Mouse (Mus musculus) intestine, embryonic 15.5 days (tissue): ENCODE data around the gene Rab27a. TPM values are rescaled to one million over a fixed set of nuclear protein-coding genes. Genes with fewer than 3 reads are reported as not detected.

ENCODE experiments used
- ATAC-seq: fragments of 200-750 bp; cut with Nextera tagmentation; 2 replicates; pipeline ENCODE4 v1.8.0; 2017; ENCODE audit warnings: moderate TSS enrichment, moderate library complexity
- H3K27ac ChIP-seq: fragments of 300-500 bp; sonication (generic); 2 replicates; pipeline ENCODE4 v1.5.1; 2015; ENCODE audit warnings: mild to moderate bottlenecking, inconsistent platforms
- H3K27me3 ChIP-seq: fragments of 300-500 bp; sonication (generic); replicated peaks from 2 replicates; pipeline ENCODE4 v1.6.1; 2015; ENCODE audit warnings: inconsistent platforms
- H3K36me3 ChIP-seq: fragments of 300-500 bp; sonication (generic); 2 replicates; pipeline ENCODE4 v1.6.1; 2015; ENCODE audit warnings: inconsistent platforms
- H3K4me1 ChIP-seq: fragments of 300-500 bp; sonication (generic); replicated peaks from 2 replicates; pipeline ENCODE4 v1.6.1; 2015; ENCODE audit warnings: inconsistent platforms
- H3K4me2 ChIP-seq: fragments of 300-500 bp; sonication (generic); replicated peaks from 2 replicates; pipeline ENCODE4 v1.6.1; 2015; ENCODE audit warnings: mild to moderate bottlenecking, inconsistent platforms
- H3K4me3 ChIP-seq: fragments of 300-500 bp; sonication (generic); replicated peaks from 2 replicates; pipeline ENCODE4 v1.5.1; 2015; ENCODE audit warnings: inconsistent platforms
- H3K9ac ChIP-seq: fragments of 300-500 bp; sonication (generic); 2 replicates; pipeline ENCODE4 v1.6.1; 2015; ENCODE audit warnings: inconsistent platforms
- H3K9me3 ChIP-seq: fragments of 300-500 bp; sonication (generic); 2 replicates; pipeline ENCODE4 v1.6.1; 2016; ENCODE audit warnings: inconsistent platforms
- WGBS: fragments of 180-500 bp; shearing (Covaris S2); methylation state at CpG from one replicate; pipeline ENCODE4 v1.1.7; 2015; 5-methylcytosine and 5-hydroxymethylcytosine counted together
- polyA plus RNA-seq: library from polyadenylated mRNA; unstranded; fragments of >200 nt; fragmentation: Nextera tagmentation; extraction: Ambion mirVana; gene quantifications from 2 replicates; pipeline ENCODE4 v1.2.1, GENCODE M21; 2015

The Rab27a gene
- polyA plus RNA-seq: 7.9 and 9.0 TPM in 2 replicates

- WGBS: under 1% methylated on average over 41 of the region's 41 CpGs
- Histone ChIP-seq H3K9ac (peak within 1 kb of the TSS; percentile 48), H3K27ac (0 out of 2 replicates have a peak within 1 kb of the TSS, but pooled peaks have one; percentile 4), H3K4me3 (peak within 1 kb of the TSS; percentile 49), H3K4me1 (peaks cover 19% of the 10 kb centered on the region), H3K4me2 (peak within 1 kb of the TSS; percentile 90), H3K27me3 (no peaks in the 10 kb centered on the region), H3K36me3 (no peaks in the 10 kb centered on the region), H3K9me3 (no peaks in the 10 kb centered on the region)
- peak; percentile 66 for ATAC-seq
Measured at GRCm38 (mm10) chr9:73044146-73045079, at the start of gene Rab27a. Gene Rab27a, plus strand, starts transcription at chr9:73044854.

DNA sequence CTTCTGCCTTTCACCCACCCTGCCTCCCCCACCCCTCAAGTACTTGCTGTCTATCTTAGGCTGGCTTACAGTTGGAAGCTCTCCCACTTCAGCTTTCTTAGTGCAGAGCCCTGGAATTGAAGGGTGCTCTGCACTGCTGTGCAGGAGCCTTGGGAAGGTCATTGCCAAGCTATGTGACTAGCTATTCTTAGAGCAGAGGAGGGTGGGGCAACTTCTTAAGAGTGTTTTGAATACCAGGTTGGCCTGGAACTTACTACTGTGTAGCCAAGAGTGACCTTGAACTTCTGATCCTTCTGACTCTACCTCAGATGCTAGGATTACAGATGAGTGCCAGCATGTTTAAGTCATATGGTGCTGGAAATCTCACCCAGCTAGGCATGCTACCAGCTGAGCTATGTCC lies 48.5 kb upstream of the Rab27a start:
- Histone ChIP-seq H3K27ac (no peak overlapping the region), H3K4me2 (no peak overlapping the region), H3K36me3 (no peaks in the 10 kb centered on the region), H3K4me1 (no peaks in the 10 kb centered on the region), H3K9ac (no peak overlapping the region), H3K4me3 (no peak overlapping the region), H3K9me3 (no peaks in the 10 kb centered on the region), H3K27me3 (no peaks in the 10 kb centered on the region)
- no peak for ATAC-seq

- Histone ChIP-seq H3K27ac (no peak overlapping the region), H3K9me3 (no peaks in the 10 kb centered on the region), H3K36me3 (no peaks in the 10 kb centered on the region), H3K9ac (no peak overlapping the region), H3K4me1 (no peaks in the 10 kb centered on the region), H3K27me3 (no peaks in the 10 kb centered on the region), H3K4me3 (no peak overlapping the region), H3K4me2 (no peak overlapping the region)
- 72% methylated on average over 7 of the region's 7 CpGs for WGBS
- ATAC-seq: no peak
Measured at GRCm38 (mm10) chr9:72996806-72997205, 47.8 kb upstream of the Rab27a start.

- H3K4me2 ChIP-seq: no peak overlapping the region
- no peaks in the 10 kb centered on the region for H3K9me3 ChIP-seq
- H3K9ac ChIP-seq: no peak overlapping the region
- no peak for ATAC-seq
- H3K27ac ChIP-seq: no peak overlapping the region
- H3K4me3 ChIP-seq: no peak overlapping the region
- no peaks in the 10 kb centered on the region for H3K36me3 ChIP-seq
- H3K27me3 ChIP-seq: no peaks in the 10 kb centered on the region
- WGBS: 66% methylated on average over 2 of the region's 2 CpGs
- no peaks in the 10 kb centered on the region for H3K4me1 ChIP-seq
Measured at GRCm38 (mm10) chr9:73000487-73000886, 44.2 kb upstream of the Rab27a start.

- ATAC-seq: no peak
- no peaks in the 10 kb centered on the region for H3K4me1 ChIP-seq
- H3K36me3 ChIP-seq: no peaks in the 10 kb centered on the region
- H3K4me3 ChIP-seq: no peak overlapping the region
- H3K9me3 ChIP-seq: no peaks in the 10 kb centered on the region
- no peak overlapping the region for H3K27ac ChIP-seq
- H3K27me3 ChIP-seq: no peaks in the 10 kb centered on the region
- WGBS: 89% methylated on average over 13 of the region's 13 CpGs
- no peak overlapping the region for H3K4me2 ChIP-seq
- H3K9ac ChIP-seq: no peak overlapping the region
Measured at GRCm38 (mm10) chr9:73001314-73002011, 43.2 kb upstream of the Rab27a start.

DNA sequence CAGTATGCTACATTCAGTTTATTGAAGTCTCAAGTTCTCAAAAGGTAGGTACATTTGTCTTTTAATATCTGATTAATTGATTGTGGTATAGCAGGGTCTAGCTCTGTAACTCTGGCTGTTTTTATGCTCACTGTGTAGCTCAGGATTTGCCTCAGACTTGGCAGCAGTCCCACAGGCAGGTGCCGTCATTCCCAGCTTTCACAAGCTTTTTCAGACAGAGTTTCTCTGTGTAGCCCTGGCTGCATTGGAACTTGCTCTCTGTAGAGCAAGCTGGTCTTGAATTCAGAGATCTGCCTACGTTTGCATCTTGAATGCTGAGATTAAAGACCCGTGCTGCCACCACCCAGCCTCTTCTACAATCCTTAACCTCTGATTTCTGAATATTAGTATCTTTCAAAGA lies 42.5 kb upstream of the Rab27a start:
- 66% methylated on average over 3 of the region's 3 CpGs for WGBS
- Histone ChIP-seq H3K27me3 (no peaks in the 10 kb centered on the region), H3K4me1 (no peaks in the 10 kb centered on the region), H3K9ac (no peak overlapping the region), H3K9me3 (no peaks in the 10 kb centered on the region), H3K27ac (no peak overlapping the region), H3K4me3 (no peak overlapping the region), H3K36me3 (no peaks in the 10 kb centered on the region), H3K4me2 (no peak overlapping the region)
- ATAC-seq: peak; percentile 56; the same call in 1 of the 2 replicates

DNA sequence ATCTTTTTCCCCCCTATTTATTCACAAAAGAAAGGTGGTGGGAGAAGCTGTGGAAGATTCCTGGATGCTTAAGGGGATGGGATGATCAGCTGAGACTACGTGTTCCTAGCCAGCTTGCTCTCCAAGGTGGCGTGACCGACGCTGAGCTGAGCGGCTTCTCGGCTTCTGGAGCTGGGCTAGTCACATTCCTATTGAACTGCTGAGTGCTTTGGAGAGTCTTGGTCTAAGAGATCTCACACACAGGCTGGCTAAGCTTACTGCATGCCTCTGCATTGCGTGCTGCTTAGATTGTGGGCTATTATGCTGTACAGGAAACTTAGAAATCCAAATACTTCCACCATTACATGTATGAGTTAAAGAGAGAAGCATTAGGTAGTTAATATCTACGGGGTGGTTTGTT lies 40.6 kb upstream of the Rab27a start:
- Histone ChIP-seq H3K4me1 (no peaks in the 10 kb centered on the region), H3K36me3 (no peaks in the 10 kb centered on the region), H3K27ac (no peak overlapping the region), H3K9ac (no peak overlapping the region), H3K4me2 (no peak overlapping the region), H3K9me3 (no peaks in the 10 kb centered on the region), H3K4me3 (no peak overlapping the region), H3K27me3 (no peaks in the 10 kb centered on the region)
- 87% methylated on average over 8 of the region's 8 CpGs for WGBS
- ATAC-seq: no peak

DNA sequence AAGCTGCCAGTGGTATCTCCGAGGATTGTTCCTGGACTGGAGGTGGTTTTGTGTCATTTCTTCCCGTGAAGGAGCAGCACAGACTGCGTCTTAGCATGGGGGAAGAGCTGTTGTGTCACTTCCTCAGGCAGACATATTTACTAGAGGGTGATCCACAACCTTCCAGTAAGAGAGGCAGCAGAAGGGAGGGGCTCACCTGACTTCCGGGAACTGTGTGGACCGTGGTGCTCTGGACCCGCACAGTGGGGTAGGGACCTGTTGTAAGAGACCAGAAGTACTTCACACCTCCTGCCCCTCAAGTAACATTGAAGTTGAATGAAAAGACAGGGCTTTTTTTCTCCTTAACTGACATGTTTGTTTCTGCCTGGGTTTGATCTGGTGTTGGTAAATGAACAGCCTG lies 39.5 kb upstream of the Rab27a start:
- ATAC-seq: no peak
- Histone ChIP-seq H3K9me3 (no peaks in the 10 kb centered on the region), H3K36me3 (no peaks in the 10 kb centered on the region), H3K27ac (no peak overlapping the region), H3K4me2 (no peak overlapping the region), H3K27me3 (no peaks in the 10 kb centered on the region), H3K4me1 (no peaks in the 10 kb centered on the region), H3K4me3 (no peak overlapping the region), H3K9ac (no peak overlapping the region)
- WGBS: 83% methylated on average over 6 of the region's 6 CpGs

DNA sequence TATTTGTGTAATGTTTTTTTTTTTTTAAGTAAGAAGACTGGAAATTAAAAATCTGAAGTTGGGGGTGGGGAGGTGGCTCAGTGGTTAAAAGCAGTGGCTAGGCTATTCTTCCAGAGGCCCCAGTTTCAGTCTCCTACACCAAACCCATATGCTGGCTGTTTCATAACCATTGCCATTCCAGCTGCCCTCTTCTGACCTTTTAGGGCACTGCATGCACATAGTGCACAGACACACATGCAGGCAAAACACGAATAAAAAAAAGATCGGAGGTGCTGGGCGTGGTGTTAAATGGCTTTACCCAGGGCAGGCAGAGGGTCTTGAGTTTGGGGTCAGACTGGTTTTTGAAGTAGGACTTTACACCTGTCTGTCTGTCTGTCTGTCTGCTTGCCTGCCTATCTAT lies 38.5 kb upstream of the Rab27a start:
- Histone ChIP-seq H3K27me3 (no peaks in the 10 kb centered on the region), H3K36me3 (no peaks in the 10 kb centered on the region), H3K9me3 (no peaks in the 10 kb centered on the region), H3K4me3 (no peak overlapping the region), H3K4me1 (no peaks in the 10 kb centered on the region), H3K4me2 (no peak overlapping the region), H3K9ac (no peak overlapping the region), H3K27ac (no peak overlapping the region)
- ATAC-seq: no peak
- WGBS: 96% methylated on average over 3 of the region's 3 CpGs

- H3K27ac ChIP-seq: no peak overlapping the region
- no peaks in the 10 kb centered on the region for H3K27me3 ChIP-seq
- no peak overlapping the region for H3K4me2 ChIP-seq
- no peaks in the 10 kb centered on the region for H3K4me1 ChIP-seq
- 0 out of 2 replicates have a peak, but pooled peaks cover 4% of the 10 kb centered on the region for H3K36me3 ChIP-seq
- no peak overlapping the region for H3K4me3 ChIP-seq
- H3K9me3 ChIP-seq: no peaks in the 10 kb centered on the region
- H3K9ac ChIP-seq: no peak overlapping the region
- ATAC-seq: no peak
- WGBS: 66% methylated on average over 3 of the region's 3 CpGs
Measured at GRCm38 (mm10) chr9:73008384-73008783, 36.3 kb upstream of the Rab27a start.

DNA sequence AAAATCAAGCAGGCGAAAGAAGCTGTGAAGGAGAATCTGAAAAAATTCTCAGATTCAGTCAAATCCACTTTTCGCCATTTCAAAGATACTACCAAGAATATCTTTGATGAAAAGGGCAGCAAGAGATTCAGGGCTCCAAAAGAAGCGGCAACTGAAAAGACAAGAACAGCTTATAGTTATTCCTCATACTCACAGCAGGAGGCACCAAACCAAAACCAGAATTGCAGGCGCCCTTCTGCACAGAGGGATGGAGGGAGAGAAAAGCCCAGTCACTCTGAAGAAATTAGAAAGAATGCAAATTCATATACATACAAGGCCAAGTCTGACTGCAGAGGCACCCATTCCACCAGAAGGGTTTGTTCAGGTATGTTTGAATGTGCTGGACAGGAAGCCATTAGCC lies 32.0 kb upstream of the Rab27a start:
- H3K4me2 ChIP-seq: no peak overlapping the region
- H3K4me3 ChIP-seq: no peak overlapping the region
- no peaks in the 10 kb centered on the region for H3K4me1 ChIP-seq
- ATAC-seq: no peak
- WGBS: 88% methylated on average over 4 of the region's 4 CpGs
- no peaks in the 10 kb centered on the region for H3K27me3 ChIP-seq
- H3K36me3 ChIP-seq: peaks cover 18% of the 10 kb centered on the region; the same call in 1 of the 2 replicates
- H3K27ac ChIP-seq: no peak overlapping the region
- H3K9me3 ChIP-seq: no peaks in the 10 kb centered on the region
- H3K9ac ChIP-seq: no peak overlapping the region

DNA sequence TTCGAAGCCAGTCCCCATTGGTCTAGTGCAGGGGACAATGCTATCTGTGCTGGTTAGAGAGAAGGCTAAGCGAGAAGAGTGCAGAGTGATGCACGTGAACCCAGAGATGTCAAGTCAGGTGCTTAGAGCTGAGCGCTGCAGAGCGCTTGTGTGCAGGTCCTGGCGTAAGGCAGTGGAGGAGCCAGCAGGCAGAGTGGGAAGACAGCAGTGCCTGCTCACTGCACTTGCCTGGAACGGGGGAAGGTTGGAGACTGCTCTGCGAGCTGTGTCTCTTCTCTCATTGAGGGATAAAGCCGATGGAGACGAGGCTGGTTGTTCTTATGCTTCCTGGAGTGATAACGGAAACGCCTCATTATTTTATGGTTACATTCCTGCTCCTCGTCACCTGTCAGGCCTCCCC lies 29.9 kb upstream of the Rab27a start:
- H3K27me3 ChIP-seq: no peaks in the 10 kb centered on the region
- no peaks in the 10 kb centered on the region for H3K4me1 ChIP-seq
- H3K27ac ChIP-seq: no peak overlapping the region
- peaks cover 19% of the 10 kb centered on the region for H3K36me3 ChIP-seq
- 55% methylated on average over 13 of the region's 13 CpGs for WGBS
- no peak overlapping the region for H3K4me3 ChIP-seq
- no peak overlapping the region for H3K9ac ChIP-seq
- H3K9me3 ChIP-seq: no peaks in the 10 kb centered on the region
- ATAC-seq: no peak
- H3K4me2 ChIP-seq: no peak overlapping the region
